Comparison of ENCODE assay signal across 12 mouse cellular contexts in genomic region chr1:133235909-133236308, GRCm38 (mm10).
DNase-seq lines count a peak whose midpoint lies in the region; ATAC-seq and TF ChIP-seq lines count a peak whose summit lies in the region.
"Had no signal": no experiment of that assay in that cellular context is flagged by ENCODE, and none has a peak within 500 bp of the region (broad histone marks: within the 10 kb centered on the region; RNA-seq: fewer than 3 reads in every experiment).

No protein-coding gene starts in this region.

- ATAC-seq in heart, embryonic 12.5 days (ENCODE audit: insufficient number of reproducible peaks, low FRiP score), result no peak
- ATAC-seq in kidney, embryonic 16.5 days (ENCODE audit: low FRiP score, low TSS enrichment), result no peak
- ATAC-seq in embryonic facial prominence, embryonic 13.5 days (ENCODE audit: insufficient number of reproducible peaks, insufficient read depth, low FRiP score, low TSS enrichment, low read depth), result no peak
- ATAC-seq: forebrain, embryonic 13.5 days had no signal

- intact Hi-C loops in heart, postnatal 25 days (cut with DNase I), result no loop called here
- intact Hi-C loops in left cerebral cortex, adult 2 months (cut with DNase I), result loop anchor here (5.0 kb wide), 1 partner anchor 131 kb away; no protein-coding TSS in a partner anchor

- DNase-seq in heart, postnatal 25 days (ENCODE audit: low spot score), result no peak
- peak; percentile 94 for DNase-seq in kidney, adult 2 months
- peak; percentile 71 for DNase-seq in adrenal gland, adult 8-10 months
- DNase-seq in left cerebral cortex, adult 2 months (ENCODE audit: extremely low spot score in 1 of 2, low spot score in 2 of 2), result no peak
- no peak for DNase-seq in Muller cell, postnatal 12 days (ENCODE audit: inconsistent ontology term)
- DNase-seq: cerebellum, adult 18-20 months; thymus, adult 2 months had no signal

- no peaks in the 10 kb centered on the region for H3K36me3 ChIP-seq in heart, embryonic 12.5 days
- no peaks in the 10 kb centered on the region for H3K36me3 ChIP-seq in kidney, adult 2 months (ENCODE audit: control insufficient read depth, insufficient read depth, low read length)
- no peaks in the 10 kb centered on the region for H3K36me3 ChIP-seq in kidney, embryonic 16.5 days (ENCODE audit: insufficient read depth, low read length)
- H3K36me3 ChIP-seq in embryonic facial prominence, embryonic 13.5 days, result no peaks in the 10 kb centered on the region

- H3K4me1 ChIP-seq in heart, embryonic 12.5 days (replicated peaks), result peaks cover 67% of the 10 kb centered on the region
- peaks cover 46% of the 10 kb centered on the region for H3K4me1 ChIP-seq in kidney, adult 2 months (ENCODE audit: control insufficient read depth, insufficient read depth, low read length)
- H3K4me1 ChIP-seq in kidney, embryonic 16.5 days (ENCODE audit: insufficient read depth, low read length), result peaks cover 44% of the 10 kb centered on the region
- H3K4me1 ChIP-seq in embryonic facial prominence, embryonic 13.5 days, result peaks cover 56% of the 10 kb centered on the region

- TF ChIP-seq POLR2A in kidney, adult 2 months (IDR thresholded peaks at IDR 0.05; ENCODE audit: low read depth, low read length), result no peak

- no peaks in the 10 kb centered on the region for H3K27me3 ChIP-seq in heart, embryonic 12.5 days (replicated peaks)
- no peaks in the 10 kb centered on the region for H3K27me3 ChIP-seq in kidney, adult 2 months (replicated peaks; ENCODE audit: control insufficient read depth, insufficient read depth, low read length)
- no peaks in the 10 kb centered on the region for H3K27me3 ChIP-seq in kidney, embryonic 16.5 days (ENCODE audit: insufficient read depth, low read length)
- no peaks in the 10 kb centered on the region for H3K27me3 ChIP-seq in embryonic facial prominence, embryonic 13.5 days
- H3K27me3 ChIP-seq: forebrain, embryonic 13.5 days; midbrain, embryonic 12.5 days had no signal

- H3K9ac ChIP-seq in heart, embryonic 12.5 days, result no peak overlapping the region
- no peak overlapping the region for H3K9ac ChIP-seq in kidney, embryonic 16.5 days (replicated peaks; ENCODE audit: low read length)
- H3K9ac ChIP-seq in embryonic facial prominence, embryonic 13.5 days, result no peak overlapping the region
- H3K9ac ChIP-seq: forebrain, embryonic 13.5 days; midbrain, embryonic 12.5 days had no signal

- H3K9me3 ChIP-seq in heart, embryonic 12.5 days (replicated peaks), result no peaks in the 10 kb centered on the region
- H3K9me3 ChIP-seq in kidney, embryonic 16.5 days (ENCODE audit: low read length), result no peaks in the 10 kb centered on the region
- no peaks in the 10 kb centered on the region for H3K9me3 ChIP-seq in embryonic facial prominence, embryonic 13.5 days
- H3K9me3 ChIP-seq: forebrain, embryonic 13.5 days; midbrain, embryonic 12.5 days had no signal

- no peak overlapping the region for H3K4me2 ChIP-seq in heart, embryonic 12.5 days
- H3K4me2 ChIP-seq in kidney, embryonic 16.5 days (replicated peaks; ENCODE audit: low read depth, low read length), result no peak overlapping the region
- H3K4me2 ChIP-seq in embryonic facial prominence, embryonic 13.5 days, result no peak overlapping the region
- H3K4me2 ChIP-seq: forebrain, embryonic 13.5 days; midbrain, embryonic 12.5 days had no signal

- no peak overlapping the region for H3K4me3 ChIP-seq in heart, embryonic 12.5 days
- no peak overlapping the region for H3K4me3 ChIP-seq in kidney, adult 2 months (ENCODE audit: insufficient read depth, low read depth, low read length)
- no peak overlapping the region for H3K4me3 ChIP-seq in kidney, embryonic 16.5 days (ENCODE audit: low read length)
- H3K4me3 ChIP-seq in embryonic facial prominence, embryonic 13.5 days, result no peak overlapping the region
- H3K4me3 ChIP-seq in left cerebral cortex, adult 2 months, result no peak overlapping the region
- H3K4me3 ChIP-seq: forebrain, embryonic 13.5 days; midbrain, embryonic 12.5 days had no signal

- no peak for TF ChIP-seq CTCF in kidney, adult 2 months (conservative IDR thresholded peaks at IDR 0.05; ENCODE audit: insufficient read depth, insufficient read length, low read depth, low read length)
- no peak for TF ChIP-seq CTCF in left cerebral cortex, adult 2 months (IDR thresholded peaks at IDR 0.05)

- 65% methylated on average over 5 of the region's 5 CpGs for WGBS in heart, embryonic 12.5 days
- 42% methylated on average over 5 of the region's 5 CpGs for whole genome bisulfite sequencing in kidney, adult 2 months
- 55% methylated on average over 5 of the region's 5 CpGs for WGBS in kidney, embryonic 16.5 days
- 70% methylated on average over 5 of the region's 5 CpGs for WGBS in embryonic facial prominence, embryonic 13.5 days

- H3K27ac ChIP-seq in heart, embryonic 12.5 days (ENCODE audit: poor library complexity, severe bottlenecking), result peak overlapping the region; percentile 98
- peak overlapping the region; percentile 78 for H3K27ac ChIP-seq in kidney, adult 2 months (ENCODE audit: insufficient read depth, low read depth, low read length)
- H3K27ac ChIP-seq in kidney, embryonic 16.5 days (ENCODE audit: low read length), result no peak overlapping the region
- peak overlapping the region; percentile 80; the same call in 1 of the 2 replicates for H3K27ac ChIP-seq in embryonic facial prominence, embryonic 13.5 days
- no peak overlapping the region for H3K27ac ChIP-seq in left cerebral cortex, adult 2 months
- H3K27ac ChIP-seq: forebrain, embryonic 13.5 days; midbrain, embryonic 12.5 days had no signal

Comparison
In these comparisons a context has a peak if more than half of its experiments do, and no peak if none do; other contexts are left out.
1. H3K27ac ChIP-seq: peak in heart, embryonic 12.5 days (single experiment), kidney, adult 2 months (single experiment) and embryonic facial prominence, embryonic 13.5 days (single experiment); none in kidney, embryonic 16.5 days (single experiment) and left cerebral cortex, adult 2 months (single experiment).
2. DNase-seq: peak in kidney, adult 2 months (single experiment) and adrenal gland, adult 8-10 months (single experiment); none in heart, postnatal 25 days (single experiment), left cerebral cortex, adult 2 months (0 of 2) and Muller cell, postnatal 12 days (single experiment).